Mouse (Mus musculus) kidney, postnatal 0 days (tissue): ENCODE measurements at regions not wholly inside any gene's neighbourhood (a gene's known extent, or its start where the extent isn't known, plus 50 kb on each side); places are given as distances from the start of the nearest gene placed in this dataset.

ENCODE experiments used
- ATAC-seq: fragments of 200-750 bp; cut with Nextera tagmentation; replicated peaks from 2 replicates; pipeline ENCODE4 v1.8.0; 2017; ENCODE audit warnings: low read depth, moderate number of reproducible peaks, moderate TSS enrichment, moderate library complexity; ENCODE audit not compliant: low FRiP score
- DNase-seq: peaks from one replicate; pipeline ENCODE4 v3.0.0-alpha.2; 2016; ENCODE audit warnings: low spot score
- H3K27ac ChIP-seq: fragments of 300-500 bp; sonication (generic); 2 replicates; pipeline ENCODE4 v1.5.1; 2014; ENCODE audit warnings: mild to moderate bottlenecking
- H3K27me3 ChIP-seq: fragments of 300-500 bp; sonication (generic); 2 replicates; pipeline ENCODE4 v1.6.1; 2014; ENCODE audit warnings: low read length, mixed read lengths; ENCODE audit not compliant: insufficient read depth
- H3K36me3 ChIP-seq: fragments of 300-500 bp; sonication (generic); 2 replicates; pipeline ENCODE4 v1.6.1; 2014; ENCODE audit warnings: low read length, mixed read lengths; ENCODE audit not compliant: insufficient read depth
- H3K4me1 ChIP-seq: fragments of 300-500 bp; sonication (generic); replicated peaks from 2 replicates; pipeline ENCODE4 v1.6.1; 2014; ENCODE audit warnings: antibody characterized with exemption, low read length, mixed read lengths; ENCODE audit not compliant: insufficient read depth
- H3K4me2 ChIP-seq: fragments of 300-500 bp; sonication (generic); 2 replicates; pipeline ENCODE4 v1.6.1; 2014; ENCODE audit warnings: mild to moderate bottlenecking, low read length, moderate library complexity, mixed read lengths
- H3K4me3 ChIP-seq: fragments of 300-500 bp; sonication (generic); replicated peaks from 2 replicates; pipeline ENCODE4 v1.5.1; 2014; ENCODE audit warnings: low read depth, low read length
- H3K9ac ChIP-seq: fragments of 300-500 bp; sonication (generic); 2 replicates; pipeline ENCODE4 v1.6.1; 2014; ENCODE audit warnings: low read depth, low read length
- H3K9me3 ChIP-seq: fragments of 300-500 bp; sonication (generic); replicated peaks from 2 replicates; pipeline ENCODE4 v1.6.1; 2016; ENCODE audit warnings: low read length, inconsistent platforms, mixed read lengths
- CTCF ChIP-seq: IDR thresholded peaks from 2 replicates; pipeline ENCODE4 v1.5.1; 2016; ENCODE audit warnings: antibody characterized with exemption, low read depth, mild to moderate bottlenecking, moderate library complexity
- WGBS: fragments of 180-500 bp; shearing (Covaris S2); extraction: QIAGEN DNeasy Blood & Tissue Kit; methylation state at CpG from one replicate; pipeline ENCODE4 v1.1.7; 2014; 5-methylcytosine and 5-hydroxymethylcytosine counted together

GRCm38 (mm10) chr13:45208540-45209197 lies 130.2 kb downstream of the Gm9817 start:
- H3K9ac ChIP-seq: no peak overlapping the region
- WGBS: 75% methylated on average over 5 of the region's 5 CpGs
- H3K4me2 ChIP-seq: no peak overlapping the region
- H3K4me3 ChIP-seq: no peak overlapping the region
- ATAC-seq (no peak), DNase-seq (no peak)
- no peaks in the 10 kb centered on the region for H3K36me3 ChIP-seq
- no peaks in the 10 kb centered on the region for H3K27me3 ChIP-seq
- no peaks in the 10 kb centered on the region for H3K4me1 ChIP-seq
- no peaks in the 10 kb centered on the region for H3K9me3 ChIP-seq
- TF ChIP-seq CTCF: no peak
- no peak overlapping the region for H3K27ac ChIP-seq

- Histone ChIP-seq H3K4me3 (no peak overlapping the region), H3K27me3 (no peaks in the 10 kb centered on the region), H3K36me3 (no peaks in the 10 kb centered on the region), H3K9me3 (no peaks in the 10 kb centered on the region), H3K4me1 (no peaks in the 10 kb centered on the region), H3K4me2 (no peak overlapping the region), H3K9ac (no peak overlapping the region), H3K27ac (no peak overlapping the region)
- ATAC-seq: no peak
- no peak for DNase-seq
- 75% methylated on average over 9 of the region's 9 CpGs for WGBS
- TF ChIP-seq CTCF: no peak
These were observed 132.7 kb downstream of the Gm9817 start for GRCm38 (mm10) chr13:45211241-45211640.

- Histone ChIP-seq H3K9me3 (no peaks in the 10 kb centered on the region), H3K4me3 (no peak overlapping the region), H3K36me3 (no peaks in the 10 kb centered on the region), H3K4me1 (no peaks in the 10 kb centered on the region), H3K9ac (no peak overlapping the region), H3K27ac (no peak overlapping the region), H3K4me2 (no peak overlapping the region), H3K27me3 (no peaks in the 10 kb centered on the region)
- 28% methylated on average over 5 of the region's 5 CpGs for WGBS
- ATAC-seq: no peak
- TF ChIP-seq CTCF: no peak
- DNase-seq: peak; percentile 20
These were observed 134.8 kb downstream of the Gm9817 start for GRCm38 (mm10) chr13:45213116-45213834.

DNA sequence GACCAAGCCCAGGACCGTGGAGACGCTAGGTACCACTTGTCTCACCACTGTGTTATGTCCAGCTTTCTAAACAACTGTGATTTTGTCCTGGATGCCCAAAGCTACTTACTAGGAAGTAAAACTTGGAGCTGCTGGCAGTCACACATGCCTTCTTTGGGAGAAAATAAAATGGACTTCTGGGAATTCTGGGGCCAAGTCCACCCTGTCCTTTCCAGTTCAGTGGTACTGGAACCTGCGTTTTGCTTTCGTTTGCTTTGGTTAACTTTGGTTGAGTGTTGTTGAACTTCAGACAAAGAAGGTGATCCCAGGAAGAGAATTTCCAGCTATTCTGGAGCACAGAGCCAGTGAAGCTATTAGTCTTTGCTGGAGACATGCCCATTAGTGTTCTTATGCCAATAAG lies 139.8 kb downstream of the Gm9817 start:
- no peak overlapping the region for H3K4me2 ChIP-seq
- no peak overlapping the region for H3K9ac ChIP-seq
- H3K4me3 ChIP-seq: no peak overlapping the region
- H3K27ac ChIP-seq: no peak overlapping the region
- 83% methylated on average over 4 of the region's 4 CpGs for WGBS
- no peaks in the 10 kb centered on the region for H3K4me1 ChIP-seq
- no peaks in the 10 kb centered on the region for H3K36me3 ChIP-seq
- H3K27me3 ChIP-seq: no peaks in the 10 kb centered on the region
- no peaks in the 10 kb centered on the region for H3K9me3 ChIP-seq
- TF ChIP-seq CTCF: no peak
- no peak for DNase-seq
- no peak for ATAC-seq

- 61% methylated on average over 3 of the region's 3 CpGs for WGBS
These were observed 141.2 kb downstream of the Gm9817 start for GRCm38 (mm10) chr13:45219671-45220070.

GRCm38 (mm10) chr13:45230804-45231203 lies 152.3 kb downstream of the Gm9817 start:
- no peak for ATAC-seq
- no peaks in the 10 kb centered on the region for H3K4me1 ChIP-seq
- no peak overlapping the region for H3K9ac ChIP-seq
- peak; percentile 55 for DNase-seq
- no peak for TF ChIP-seq CTCF
- H3K27me3 ChIP-seq: no peaks in the 10 kb centered on the region
- H3K4me2 ChIP-seq: no peak overlapping the region
- H3K9me3 ChIP-seq: no peaks in the 10 kb centered on the region
- 45% methylated on average over 2 of the region's 2 CpGs for WGBS
- no peaks in the 10 kb centered on the region for H3K36me3 ChIP-seq
- H3K4me3 ChIP-seq: no peak overlapping the region
- H3K27ac ChIP-seq: no peak overlapping the region

More at GRCm38 (mm10) chr13:45219671-45220070, 141.2 kb downstream of the Gm9817 start:
- Histone ChIP-seq H3K4me1 (no peaks in the 10 kb centered on the region), H3K4me2 (no peak overlapping the region), H3K36me3 (no peaks in the 10 kb centered on the region), H3K27ac (no peak overlapping the region), H3K27me3 (no peaks in the 10 kb centered on the region), H3K4me3 (no peak overlapping the region), H3K9me3 (no peaks in the 10 kb centered on the region), H3K9ac (no peak overlapping the region)
- DNase-seq: no peak
- no peak for TF ChIP-seq CTCF
- ATAC-seq: no peak

- H3K9ac ChIP-seq: no peak overlapping the region
- DNase-seq (no peak), ATAC-seq (no peak)
- TF ChIP-seq CTCF: no peak
- H3K4me1 ChIP-seq: no peaks in the 10 kb centered on the region
- no peaks in the 10 kb centered on the region for H3K36me3 ChIP-seq
- WGBS: 42% methylated on average over 5 of the region's 5 CpGs
- no peak overlapping the region for H3K4me2 ChIP-seq
- H3K27me3 ChIP-seq: no peaks in the 10 kb centered on the region
- H3K27ac ChIP-seq: no peak overlapping the region
- H3K9me3 ChIP-seq: no peaks in the 10 kb centered on the region
- H3K4me3 ChIP-seq: no peak overlapping the region
These were observed 154.3 kb upstream of the Mylip start for GRCm38 (mm10) chr13:45235236-45235635.
